Mouse (Mus musculus) erythroid progenitor cell, adult 5-6 weeks (primary cell): ENCODE measurements around the gene Slc19a1. TPM values are rescaled to one million over a fixed set of nuclear protein-coding genes. Genes with fewer than 3 reads are reported as not detected.

ENCODE experiments used
- ATAC-seq: replicated peaks from 2 replicates; pipeline ENCODE4 v1.8.0; 2016; ENCODE audit warnings: moderate number of reproducible peaks, mild to moderate bottlenecking, moderate TSS enrichment, inconsistent platforms; ENCODE audit not compliant: poor library complexity, low FRiP score, severe bottlenecking
- total RNA-seq, 2 experiments: library from RNA; stranded (forward) in 1 of 2; stranded (reverse) in 1 of 2; fragments of 150-400 nt in 1 of 2; fragments of 186-747, 209-891 nt in 1 of 2; gene quantifications; 2 replicates each; pipeline versions ENCODE4 v1.2.3 to v1.2.4; 2015 to 2017; ENCODE audit warnings: low replicate concordance in 2 of 2

Gene Slc19a1
- total RNA-seq (2015; ENCODE audit: low replicate concordance) (1.4 and 2.9 TPM in 2 replicates), total RNA-seq (2017; ENCODE audit: low replicate concordance) (3.3 and 7.9 TPM in 2 replicates)

GRCm38 (mm10) chr10:77031768-77032375 lies at the start of gene Slc19a1:
Gene Slc19a1, plus strand, starts transcription at chr10:77032241.
- no peak for ATAC-seq

- ATAC-seq: no peak
These were observed 43.5 kb upstream of the Slc19a1 start for GRCm38 (mm10) chr10:76988586-76988985.

GRCm38 (mm10) chr10:76992456-76992855 lies 39.6 kb upstream of the Slc19a1 start:
- ATAC-seq: no peak

- ATAC-seq: 0 out of 2 replicates have a peak, but pooled peaks have one; percentile 30
These were observed 34.1 kb upstream of the Slc19a1 start for GRCm38 (mm10) chr10:76997759-76998513.

- ATAC-seq: no peak
These were observed 27.1 kb upstream of the Slc19a1 start for GRCm38 (mm10) chr10:77004936-77005335.

- no peak for ATAC-seq
These were observed 24.5 kb upstream of the Slc19a1 start for GRCm38 (mm10) chr10:77007433-77008108.

- no peak for ATAC-seq
These were observed 23.9 kb upstream of the Slc19a1 start for GRCm38 (mm10) chr10:77008109-77008561.

- no peak for ATAC-seq
These were observed 23.3 kb upstream of the Slc19a1 start for GRCm38 (mm10) chr10:77008698-77009097.

- ATAC-seq: no peak
These were observed 20.4 kb upstream of the Slc19a1 start for GRCm38 (mm10) chr10:77011681-77012080.

GRCm38 (mm10) chr10:77016080-77016479 lies 16.0 kb upstream of the Slc19a1 start:
- no peak for ATAC-seq

GRCm38 (mm10) chr10:77016499-77016898 lies 15.5 kb upstream of the Slc19a1 start:
- no peak for ATAC-seq

GRCm38 (mm10) chr10:77017061-77017460 lies 15.0 kb upstream of the Slc19a1 start:
- ATAC-seq: no peak

- no peak for ATAC-seq
These were observed 14.4 kb upstream of the Slc19a1 start for GRCm38 (mm10) chr10:77017662-77018061.

GRCm38 (mm10) chr10:77021399-77022052 lies 10.5 kb upstream of the Slc19a1 start:
- peak; percentile 54; the same call in 1 of the 2 replicates for ATAC-seq

- no peak for ATAC-seq
These were observed 9.5 kb upstream of the Slc19a1 start for GRCm38 (mm10) chr10:77022301-77023130.

- no peak for ATAC-seq
These were observed 7.8 kb upstream of the Slc19a1 start for GRCm38 (mm10) chr10:77024231-77024630.

GRCm38 (mm10) chr10:77026944-77027343 lies 5.1 kb upstream of the Slc19a1 start:
- no peak for ATAC-seq

GRCm38 (mm10) chr10:77028782-77029296 lies 3.2 kb upstream of the Slc19a1 start:
- no peak for ATAC-seq

GRCm38 (mm10) chr10:77029761-77030160 lies 2.3 kb upstream of the Slc19a1 start:
- no peak for ATAC-seq
